Mouse (Mus musculus): ENCODE data around the gene Adcy9.

GRCm38 (mm10) chr16:4333788-4334187 is 86.5 kb downstream of the Adcy9 start:
- no peak for TF ChIP-seq CTCF (IDR thresholded peaks at IDR 0.05; ENCODE audit: extremely low read depth, insufficient read depth, insufficient read length, insufficient replicate concordance)
- TF ChIP-seq POLR2A (IDR thresholded peaks at IDR 0.05; ENCODE audit: low read depth, low read length), result no peak
